Mouse (Mus musculus): Measurements from ENCODE around the gene Stim2. TPM values are rescaled to one million over a fixed set of nuclear protein-coding genes. Genes with fewer than 3 reads are reported as not detected.

Gene Stim2
- polyA plus RNA-seq, 1 experiment = 6.9 TPM

GRCm38 (mm10) chr5:54118410-54119212 lies 120.3 kb downstream of the Stim2 start:
- Histone ChIP-seq H3K36me3 (replicated peaks; ENCODE audit: low read length) (peaks cover 61% of the 10 kb centered on the region), H3K9me3 (no peaks in the 10 kb centered on the region), H3K4me3 (replicated peaks) (no peak overlapping the region), H3K4me1 (0 out of 2 replicates have a peak, but pooled peaks cover 3% of the 10 kb centered on the region), H3K27me3 (replicated peaks) (no peaks in the 10 kb centered on the region)
- TF ChIP-seq FLI1 (IDR thresholded peaks at IDR 0.05; ENCODE audit: low read length) (no peak), GATA1 (IDR thresholded peaks at IDR 0.05; ENCODE audit: borderline replicate concordance, low read length) (no peak)

- Histone ChIP-seq H3K4me3 (replicated peaks) (no peak overlapping the region), H3K27me3 (replicated peaks) (no peaks in the 10 kb centered on the region), H3K9me3 (0 out of 2 replicates have a peak, but pooled peaks cover 3% of the 10 kb centered on the region), H3K36me3 (replicated peaks; ENCODE audit: low read length) (no peaks in the 10 kb centered on the region), H3K4me1 (no peaks in the 10 kb centered on the region)
- TF ChIP-seq FLI1 (IDR thresholded peaks at IDR 0.05; ENCODE audit: low read length) = no peak
- no peak for TF ChIP-seq GATA1 (IDR thresholded peaks at IDR 0.05; ENCODE audit: borderline replicate concordance, low read length)
These were observed 149.9 kb downstream of the Stim2 start for GRCm38 (mm10) chr5:54148091-54148795.

GRCm38 (mm10) chr5:54154503-54155226 lies 156.4 kb downstream of the Stim2 start:
- Histone ChIP-seq H3K4me3 (replicated peaks) (peak overlapping the region; percentile 23), H3K36me3 (replicated peaks; ENCODE audit: low read length) (no peaks in the 10 kb centered on the region), H3K27me3 (replicated peaks) (peaks cover 11% of the 10 kb centered on the region), H3K4me1 (peaks cover 10% of the 10 kb centered on the region), H3K9me3 (no peaks in the 10 kb centered on the region)
- TF ChIP-seq FLI1 (IDR thresholded peaks at IDR 0.05; ENCODE audit: low read length) (no peak), GATA1 (IDR thresholded peaks at IDR 0.05; ENCODE audit: borderline replicate concordance, low read length) (no peak)

- H3K36me3 ChIP-seq (replicated peaks; ENCODE audit: low read length) = no peaks in the 10 kb centered on the region
- H3K27me3 ChIP-seq (replicated peaks) = peaks cover 11% of the 10 kb centered on the region
- TF ChIP-seq FLI1 (IDR thresholded peaks at IDR 0.05; ENCODE audit: low read length) (no peak), GATA1 (IDR thresholded peaks at IDR 0.05; ENCODE audit: borderline replicate concordance, low read length) (no peak)
- no peak overlapping the region for H3K4me3 ChIP-seq (replicated peaks)
- H3K9me3 ChIP-seq = no peaks in the 10 kb centered on the region
- H3K4me1 ChIP-seq = peaks cover 10% of the 10 kb centered on the region
These were observed 157.0 kb downstream of the Stim2 start for GRCm38 (mm10) chr5:54155227-54155776.

- Histone ChIP-seq H3K27me3 (replicated peaks) (peaks cover 11% of the 10 kb centered on the region), H3K9me3 (no peaks in the 10 kb centered on the region), H3K36me3 (replicated peaks; ENCODE audit: low read length) (no peaks in the 10 kb centered on the region), H3K4me1 (peaks cover 10% of the 10 kb centered on the region), H3K4me3 (replicated peaks) (no peak overlapping the region)
- no peak for TF ChIP-seq FLI1 (IDR thresholded peaks at IDR 0.05; ENCODE audit: low read length)
- TF ChIP-seq GATA1 (IDR thresholded peaks at IDR 0.05; ENCODE audit: borderline replicate concordance, low read length) = no peak
These were observed 157.6 kb downstream of the Stim2 start for GRCm38 (mm10) chr5:54155916-54156315.

GRCm38 (mm10) chr5:54156944-54157527 lies 158.7 kb downstream of the Stim2 start:
- Histone ChIP-seq H3K36me3 (replicated peaks; ENCODE audit: low read length) (no peaks in the 10 kb centered on the region), H3K9me3 (no peaks in the 10 kb centered on the region), H3K4me3 (replicated peaks) (peak overlapping the region; percentile 8), H3K4me1 (peaks cover 10% of the 10 kb centered on the region), H3K27me3 (replicated peaks) (peaks cover 11% of the 10 kb centered on the region)
- no peak for TF ChIP-seq FLI1 (IDR thresholded peaks at IDR 0.05; ENCODE audit: low read length)

- Histone ChIP-seq H3K36me3 (replicated peaks; ENCODE audit: low read length) (no peaks in the 10 kb centered on the region), H3K9me3 (no peaks in the 10 kb centered on the region), H3K4me3 (replicated peaks) (no peak overlapping the region), H3K4me1 (peaks cover 10% of the 10 kb centered on the region), H3K27me3 (replicated peaks) (peaks cover 11% of the 10 kb centered on the region)
- TF ChIP-seq GATA1 (IDR thresholded peaks at IDR 0.05; ENCODE audit: borderline replicate concordance, low read length) = no peak
- TF ChIP-seq FLI1 (IDR thresholded peaks at IDR 0.05; ENCODE audit: low read length) = no peak
These were observed 159.9 kb downstream of the Stim2 start for GRCm38 (mm10) chr5:54158230-54158629.

GRCm38 (mm10) chr5:54159156-54159793 lies 161.0 kb downstream of the Stim2 start:
- no peak for TF ChIP-seq FLI1 (IDR thresholded peaks at IDR 0.05; ENCODE audit: low read length)
- TF ChIP-seq GATA1 (IDR thresholded peaks at IDR 0.05; ENCODE audit: borderline replicate concordance, low read length) = no peak
- no peaks in the 10 kb centered on the region for H3K36me3 ChIP-seq (replicated peaks; ENCODE audit: low read length)
- peaks cover 5% of the 10 kb centered on the region for H3K27me3 ChIP-seq (replicated peaks)
- H3K9me3 ChIP-seq = no peaks in the 10 kb centered on the region
- H3K4me1 ChIP-seq = peaks cover 9% of the 10 kb centered on the region
- no peak overlapping the region for H3K4me3 ChIP-seq (replicated peaks)

GRCm38 (mm10) chr5:54160561-54160960 lies 162.3 kb downstream of the Stim2 start:
- peaks cover 2% of the 10 kb centered on the region for H3K27me3 ChIP-seq (replicated peaks)
- no peak overlapping the region for H3K4me3 ChIP-seq (replicated peaks)
- no peaks in the 10 kb centered on the region for H3K36me3 ChIP-seq (replicated peaks; ENCODE audit: low read length)
- TF ChIP-seq GATA1 (IDR thresholded peaks at IDR 0.05; ENCODE audit: borderline replicate concordance, low read length) (no peak), FLI1 (IDR thresholded peaks at IDR 0.05; ENCODE audit: low read length) (no peak)
- no peaks in the 10 kb centered on the region for H3K9me3 ChIP-seq
- peaks cover 5% of the 10 kb centered on the region; the same call in 1 of the 2 replicates for H3K4me1 ChIP-seq

Data from megakaryocyte, embryonic 14.5 days (primary cell).